Mouse (Mus musculus) activated CD4-positive, CD25-positive, alpha-beta regulatory T cell, adult 4 months (primary cell): ENCODE data around the gene Olfr850. TPM values are rescaled to one million over a fixed set of nuclear protein-coding genes. Genes with fewer than 3 reads are reported as not detected.

Experiments used
- ATAC-seq: one replicate; pipeline ENCODE4 v1.8.0; 2017
- polyA plus RNA-seq, 2 experiments: library from polyadenylated mRNA; unstranded; fragments of 100-300 nt; shearing (Covaris generic); gene quantifications; one replicate each; pipeline ENCODE4 v1.2.1; 2017

Gene Olfr850
- polyA plus RNA-seq = not detected

GRCm38 (mm10) chr9:19478148-19478547 is at the start of gene Olfr850:
Olfr850 (minus strand) TSS chr9:19478248.
- ATAC-seq = no peak

DNA sequence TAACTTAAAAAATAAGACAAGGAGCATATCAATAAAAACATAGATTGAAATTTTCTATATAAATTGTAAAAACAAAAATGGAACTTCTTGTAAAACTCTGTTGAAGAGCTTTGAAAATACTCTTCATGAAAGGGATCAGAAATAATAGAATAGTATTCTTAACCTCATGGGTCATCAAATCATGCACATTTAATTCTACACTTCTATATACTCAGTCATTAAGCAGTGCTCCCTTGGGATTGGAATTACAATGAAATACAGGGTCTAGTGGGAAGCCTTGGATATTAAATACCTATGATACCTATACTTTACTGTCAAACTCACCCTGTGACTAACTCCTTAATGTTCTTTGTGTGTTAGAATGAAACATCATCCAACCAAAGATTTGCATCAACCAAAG is 14.9 kb upstream of the Olfr850 start, which contains the start of gene Olfr851:
TSS of gene Olfr851 (plus strand) at position 301 of the 400 bp plus-strand sequence.
- no peak for ATAC-seq

GRCm38 (mm10) chr9:19439966-19440365 is 38.1 kb downstream of the Olfr850 start, which contains the start of gene Olfr849:
Olfr849 (plus strand) TSS chr9:19440266.
- ATAC-seq = no peak

Other genes starting within 250 kb of the Olfr850 start
- not detected for gene Olfr843, start 226.3 kb downstream of the Olfr850 start, polyA plus RNA-seq
- gene Olfr844, start 161.9 kb downstream of the Olfr850 start, polyA plus RNA-seq = not detected
- gene Olfr845, start 141.8 kb downstream of the Olfr850 start, polyA plus RNA-seq = not detected
- not detected for gene Olfr846, start 114.2 kb downstream of the Olfr850 start, polyA plus RNA-seq
- gene Olfr847, start 99.6 kb downstream of the Olfr850 start, polyA plus RNA-seq = under 1 TPM in 1 of 2 experiments, not detected in 1; 0.19 TPM
- not detected for gene Olfr849, start 38.0 kb downstream of the Olfr850 start, polyA plus RNA-seq
- gene Olfr851, start 15.0 kb upstream of the Olfr850 start, polyA plus RNA-seq = not detected
- not detected for gene Olfr853, start 62.8 kb upstream of the Olfr850 start, polyA plus RNA-seq
- gene Olfr854, start 89.1 kb upstream of the Olfr850 start, polyA plus RNA-seq = not detected
- not detected for gene Olfr855, start 104.4 kb upstream of the Olfr850 start, polyA plus RNA-seq
- gene Zfp317, start 143.9 kb upstream of the Olfr850 start, polyA plus RNA-seq = 10 to 100 TPM; 30.2 to 34.7 TPM
- gene Olfr857, start 231.2 kb upstream of the Olfr850 start, polyA plus RNA-seq = not detected